Mouse (Mus musculus): ENCODE measurements at regions not wholly inside any gene's neighbourhood (a gene's known extent, or its start where the extent isn't known, plus 50 kb on each side); places are given as distances from the start of the nearest gene placed in this dataset.
A peak's percentile ranks its signal among the peaks of the same experiment; 100 is the strongest.

GRCm38 (mm10) chr9:61075071-61075470, 280.7 kb downstream of the Uaca start:
- H3K4me2 ChIP-seq (ENCODE audit: low read depth, low read length), result no peak overlapping the region

GRCm38 (mm10) chr9:61077181-61077580, 282.8 kb downstream of the Uaca start:
- DNase-seq (ENCODE audit: low spot score) (no peak), ATAC-seq (ENCODE audit: low read depth) (no peak)
- H3K4me2 ChIP-seq (ENCODE audit: low read depth, low read length), result no peak overlapping the region
- no peak overlapping the region for H3K27ac ChIP-seq (replicated peaks; ENCODE audit: low read depth, low read length)
- no peak overlapping the region for H3K9ac ChIP-seq (ENCODE audit: low read depth, low read length)
- H3K27me3 ChIP-seq (replicated peaks; ENCODE audit: control insufficient read depth, insufficient read depth, low read length), result no peaks in the 10 kb centered on the region
- WGBS, result 54% methylated on average over 2 of the region's 2 CpGs
- no peaks in the 10 kb centered on the region for H3K36me3 ChIP-seq (ENCODE audit: control insufficient read depth, insufficient read depth, low read length)
- no peaks in the 10 kb centered on the region for H3K9me3 ChIP-seq (ENCODE audit: control insufficient read depth, low read length)
- no peak overlapping the region for H3K4me3 ChIP-seq (ENCODE audit: low read depth, low read length)
- H3K4me1 ChIP-seq (ENCODE audit: control insufficient read depth, insufficient read depth, low read length), result no peaks in the 10 kb centered on the region

More at GRCm38 (mm10) chr9:61075071-61075470, 280.7 kb downstream of the Uaca start:
- Histone ChIP-seq H3K4me3 (ENCODE audit: low read depth, low read length) (no peak overlapping the region), H3K27ac (replicated peaks; ENCODE audit: low read depth, low read length) (no peak overlapping the region), H3K36me3 (ENCODE audit: control insufficient read depth, insufficient read depth, low read length) (no peaks in the 10 kb centered on the region), H3K9ac (ENCODE audit: low read depth, low read length) (no peak overlapping the region), H3K27me3 (replicated peaks; ENCODE audit: control insufficient read depth, insufficient read depth, low read length) (no peaks in the 10 kb centered on the region), H3K9me3 (ENCODE audit: control insufficient read depth, low read length) (no peaks in the 10 kb centered on the region), H3K4me1 (ENCODE audit: control insufficient read depth, insufficient read depth, low read length) (peaks cover 8% of the 10 kb centered on the region; the same call in 1 of the 2 replicates)
- no peak for DNase-seq (ENCODE audit: low spot score)
- WGBS, result 76% methylated on average over 4 of the region's 4 CpGs
- ATAC-seq (ENCODE audit: low read depth), result no peak

GRCm38 (mm10) chr9:61077807-61078206, 283.5 kb downstream of the Uaca start:
- 67% methylated on average over 4 of the region's 4 CpGs for WGBS
- no peak overlapping the region for H3K27ac ChIP-seq (replicated peaks; ENCODE audit: low read depth, low read length)
- H3K4me3 ChIP-seq (ENCODE audit: low read depth, low read length), result no peak overlapping the region
- ATAC-seq (ENCODE audit: low read depth) (no peak), DNase-seq (ENCODE audit: low spot score) (no peak)
- H3K27me3 ChIP-seq (replicated peaks; ENCODE audit: control insufficient read depth, insufficient read depth, low read length), result no peaks in the 10 kb centered on the region
- H3K9me3 ChIP-seq (ENCODE audit: control insufficient read depth, low read length), result no peaks in the 10 kb centered on the region
- H3K4me2 ChIP-seq (ENCODE audit: low read depth, low read length), result no peak overlapping the region
- H3K9ac ChIP-seq (ENCODE audit: low read depth, low read length), result no peak overlapping the region
- H3K4me1 ChIP-seq (ENCODE audit: control insufficient read depth, insufficient read depth, low read length), result no peaks in the 10 kb centered on the region
- no peaks in the 10 kb centered on the region for H3K36me3 ChIP-seq (ENCODE audit: control insufficient read depth, insufficient read depth, low read length)

- Histone ChIP-seq H3K27me3 (replicated peaks; ENCODE audit: control insufficient read depth, insufficient read depth, low read length) (no peaks in the 10 kb centered on the region), H3K4me1 (ENCODE audit: control insufficient read depth, insufficient read depth, low read length) (no peaks in the 10 kb centered on the region)
These were observed 287.2 kb downstream of the Uaca start for GRCm38 (mm10) chr9:61081474-61082021.

GRCm38 (mm10) chr9:61084655-61085230, 287.4 kb upstream of the Tle3 start:
- Histone ChIP-seq H3K4me2 (ENCODE audit: low read depth, low read length) (no peak overlapping the region), H3K36me3 (ENCODE audit: control insufficient read depth, insufficient read depth, low read length) (no peaks in the 10 kb centered on the region), H3K9ac (ENCODE audit: low read depth, low read length) (no peak overlapping the region), H3K27ac (replicated peaks; ENCODE audit: low read depth, low read length) (no peak overlapping the region), H3K27me3 (replicated peaks; ENCODE audit: control insufficient read depth, insufficient read depth, low read length) (no peaks in the 10 kb centered on the region), H3K4me1 (ENCODE audit: control insufficient read depth, insufficient read depth, low read length) (no peaks in the 10 kb centered on the region), H3K9me3 (ENCODE audit: control insufficient read depth, low read length) (no peaks in the 10 kb centered on the region), H3K4me3 (ENCODE audit: low read depth, low read length) (no peak overlapping the region)
- WGBS, result 70% methylated on average over 13 of the region's 13 CpGs
- peak; percentile 60; the same call in 1 of the 2 replicates for ATAC-seq (ENCODE audit: low read depth)
- peak; percentile 65 for DNase-seq (ENCODE audit: low spot score)

More at GRCm38 (mm10) chr9:61081474-61082021, 287.2 kb downstream of the Uaca start:
- H3K27ac ChIP-seq (replicated peaks; ENCODE audit: low read depth, low read length), result no peak overlapping the region
- H3K4me3 ChIP-seq (ENCODE audit: low read depth, low read length), result no peak overlapping the region
- WGBS, result 73% methylated on average over 15 of the region's 16 CpGs
- H3K9me3 ChIP-seq (ENCODE audit: control insufficient read depth, low read length), result no peaks in the 10 kb centered on the region
- no peak overlapping the region for H3K9ac ChIP-seq (ENCODE audit: low read depth, low read length)
- no peak overlapping the region for H3K4me2 ChIP-seq (ENCODE audit: low read depth, low read length)
- H3K36me3 ChIP-seq (ENCODE audit: control insufficient read depth, insufficient read depth, low read length), result no peaks in the 10 kb centered on the region
- no peak for ATAC-seq (ENCODE audit: low read depth)
- DNase-seq (ENCODE audit: low spot score), result no peak

GRCm38 (mm10) chr9:61087035-61087434, 285.1 kb upstream of the Tle3 start:
- H3K9me3 ChIP-seq (ENCODE audit: control insufficient read depth, low read length), result no peaks in the 10 kb centered on the region
- WGBS, result 86% methylated on average over 3 of the region's 3 CpGs
- ATAC-seq (ENCODE audit: low read depth), result no peak
- H3K4me2 ChIP-seq (ENCODE audit: low read depth, low read length), result no peak overlapping the region
- H3K4me3 ChIP-seq (ENCODE audit: low read depth, low read length), result no peak overlapping the region
- no peak overlapping the region for H3K27ac ChIP-seq (replicated peaks; ENCODE audit: low read depth, low read length)
- H3K27me3 ChIP-seq (replicated peaks; ENCODE audit: control insufficient read depth, insufficient read depth, low read length), result no peaks in the 10 kb centered on the region
- no peaks in the 10 kb centered on the region for H3K36me3 ChIP-seq (ENCODE audit: control insufficient read depth, insufficient read depth, low read length)
- no peak for DNase-seq (ENCODE audit: low spot score)
- H3K9ac ChIP-seq (ENCODE audit: low read depth, low read length), result no peak overlapping the region
- H3K4me1 ChIP-seq (ENCODE audit: control insufficient read depth, insufficient read depth, low read length), result no peaks in the 10 kb centered on the region

GRCm38 (mm10) chr9:61089066-61089686, 283.0 kb upstream of the Tle3 start:
- H3K9me3 ChIP-seq (ENCODE audit: control insufficient read depth, low read length), result no peaks in the 10 kb centered on the region
- H3K9ac ChIP-seq (ENCODE audit: low read depth, low read length), result no peak overlapping the region
- H3K4me2 ChIP-seq (ENCODE audit: low read depth, low read length), result no peak overlapping the region
- no peak overlapping the region for H3K4me3 ChIP-seq (ENCODE audit: low read depth, low read length)
- H3K36me3 ChIP-seq (ENCODE audit: control insufficient read depth, insufficient read depth, low read length), result no peaks in the 10 kb centered on the region
- no peaks in the 10 kb centered on the region for H3K27me3 ChIP-seq (replicated peaks; ENCODE audit: control insufficient read depth, insufficient read depth, low read length)
- WGBS, result 91% methylated on average over 2 of the region's 2 CpGs
- DNase-seq (ENCODE audit: low spot score) (no peak), ATAC-seq (ENCODE audit: low read depth) (no peak)
- no peak overlapping the region for H3K27ac ChIP-seq (replicated peaks; ENCODE audit: low read depth, low read length)
- no peaks in the 10 kb centered on the region for H3K4me1 ChIP-seq (ENCODE audit: control insufficient read depth, insufficient read depth, low read length)

- H3K27me3 ChIP-seq (replicated peaks; ENCODE audit: control insufficient read depth, insufficient read depth, low read length), result no peaks in the 10 kb centered on the region
- H3K4me2 ChIP-seq (ENCODE audit: low read depth, low read length), result no peak overlapping the region
- ATAC-seq (ENCODE audit: low read depth) (no peak), DNase-seq (ENCODE audit: low spot score) (no peak)
- H3K27ac ChIP-seq (replicated peaks; ENCODE audit: low read depth, low read length), result no peak overlapping the region
- no peak overlapping the region for H3K9ac ChIP-seq (ENCODE audit: low read depth, low read length)
- WGBS, result 83% methylated on average over 2 of the region's 2 CpGs
- H3K36me3 ChIP-seq (ENCODE audit: control insufficient read depth, insufficient read depth, low read length), result no peaks in the 10 kb centered on the region
- H3K4me1 ChIP-seq (ENCODE audit: control insufficient read depth, insufficient read depth, low read length), result no peaks in the 10 kb centered on the region
- H3K9me3 ChIP-seq (ENCODE audit: control insufficient read depth, low read length), result no peaks in the 10 kb centered on the region
- H3K4me3 ChIP-seq (ENCODE audit: low read depth, low read length), result no peak overlapping the region
These were observed 281.1 kb upstream of the Tle3 start for GRCm38 (mm10) chr9:61091036-61091435.

Measured in embryonic facial prominence, embryonic 14.5 days (tissue).